Mouse (Mus musculus) embryonic fibroblast, embryonic 13.5 days (primary cell): ENCODE data around the gene Herc6. TPM values are rescaled to one million over a fixed set of nuclear protein-coding genes. Genes with fewer than 3 reads are reported as not detected.

ENCODE experiments used
- H3K27ac ChIP-seq: 2 replicates; pipeline ENCODE4 v1.5.1; 2012; ENCODE audit warnings: low read length, control low read depth, inconsistent platforms; ENCODE audit not compliant: insufficient read depth
- H3K4me1 ChIP-seq: 2 replicates; pipeline ENCODE4 v1.6.1; 2011; ENCODE audit warnings: low read length; ENCODE audit not compliant: control insufficient read depth, insufficient read depth
- H3K4me3 ChIP-seq: 2 replicates; pipeline ENCODE4 v1.5.1; 2011; ENCODE audit warnings: mild to moderate bottlenecking, control low read depth, low read length; ENCODE audit not compliant: insufficient read depth
- CTCF ChIP-seq: IDR thresholded peaks from 2 replicates; pipeline ENCODE4 v1.5.1; 2011; ENCODE audit warnings: mild to moderate bottlenecking, control low read depth, low read length, moderate library complexity, borderline replicate concordance; ENCODE audit not compliant: insufficient read depth
- POLR2A ChIP-seq: IDR thresholded peaks from 2 replicates; pipeline ENCODE4 v1.6.1; 2011; ENCODE audit warnings: low read depth, mild to moderate bottlenecking, control low read depth, low read length, moderate library complexity
- polyA plus RNA-seq: library from polyadenylated mRNA; stranded (reverse); fragments of >200 nt; gene quantifications from 2 replicates; pipeline ENCODE4 v1.2.4, GENCODE M21; 2011; ENCODE audit warnings: low read depth; ENCODE audit not compliant: missing spikeins, insufficient read length

Herc6 gene
- polyA plus RNA-seq, 1 experiment: 12.1 TPM

- Histone ChIP-seq H3K4me1 (no peaks in the 10 kb centered on the region), H3K27ac (no peak overlapping the region), H3K4me3 (no peak overlapping the region)
- TF ChIP-seq POLR2A: no peak
- no peak for TF ChIP-seq CTCF
These were observed 10.4 kb upstream of the Herc6 start for GRCm38 (mm10) chr6:57570170-57570974.

GRCm38 (mm10) chr6:57571587-57571986, 9.2 kb upstream of the Herc6 start:
- H3K4me1 ChIP-seq: no peaks in the 10 kb centered on the region

GRCm38 (mm10) chr6:57581595-57581994, 795 bp downstream of the Herc6 start:
- H3K27ac ChIP-seq: no peak overlapping the region
- TF ChIP-seq POLR2A: no peak
- TF ChIP-seq CTCF: no peak

More at GRCm38 (mm10) chr6:57571587-57571986, 9.2 kb upstream of the Herc6 start:
- Histone ChIP-seq H3K27ac (no peak overlapping the region), H3K4me3 (no peak overlapping the region)
- TF ChIP-seq CTCF (no peak), POLR2A (no peak)

GRCm38 (mm10) chr6:57582356-57582755, 1.6 kb downstream of the Herc6 start:
- H3K4me1 ChIP-seq: no peaks in the 10 kb centered on the region
- H3K4me3 ChIP-seq: no peak overlapping the region
- H3K27ac ChIP-seq: no peak overlapping the region
- TF ChIP-seq CTCF (no peak), POLR2A (no peak)

More at GRCm38 (mm10) chr6:57581595-57581994, 795 bp downstream of the Herc6 start:
- peak overlapping the region; percentile 74 for H3K4me3 ChIP-seq
- H3K4me1 ChIP-seq: no peaks in the 10 kb centered on the region

GRCm38 (mm10) chr6:57605546-57606307, 24.9 kb downstream of the Herc6 start:
- TF ChIP-seq POLR2A: no peak
- no peak for TF ChIP-seq CTCF
- Histone ChIP-seq H3K4me1 (no peaks in the 10 kb centered on the region), H3K4me3 (no peak overlapping the region), H3K27ac (no peak overlapping the region)

- TF ChIP-seq CTCF (no peak), POLR2A (no peak)
- no peaks in the 10 kb centered on the region for H3K4me1 ChIP-seq
- no peak overlapping the region for H3K4me3 ChIP-seq
- no peak overlapping the region for H3K27ac ChIP-seq
These were observed 27.2 kb downstream of the Herc6 start for GRCm38 (mm10) chr6:57607999-57608398.

- no peak for TF ChIP-seq CTCF
- TF ChIP-seq POLR2A: no peak
- Histone ChIP-seq H3K4me3 (no peak overlapping the region), H3K4me1 (no peaks in the 10 kb centered on the region), H3K27ac (no peak overlapping the region)
These were observed 28.8 kb downstream of the Herc6 start for GRCm38 (mm10) chr6:57609631-57610030.

- TF ChIP-seq CTCF (no peak), POLR2A (no peak)
- no peak overlapping the region for H3K27ac ChIP-seq
- no peaks in the 10 kb centered on the region for H3K4me1 ChIP-seq
- H3K4me3 ChIP-seq: no peak overlapping the region
These were observed 35.0 kb downstream of the Herc6 start for GRCm38 (mm10) chr6:57615788-57616187.

- Histone ChIP-seq H3K27ac (no peak overlapping the region), H3K4me3 (no peak overlapping the region), H3K4me1 (0 out of 2 replicates have a peak, but pooled peaks cover 2% of the 10 kb centered on the region)
- TF ChIP-seq POLR2A: no peak
- no peak for TF ChIP-seq CTCF
These were observed 58.7 kb downstream of the Herc6 start for GRCm38 (mm10) chr6:57639531-57639930.

GRCm38 (mm10) chr6:57641789-57642188, 61.0 kb downstream of the Herc6 start:
- Histone ChIP-seq H3K27ac (no peak overlapping the region), H3K4me1 (0 out of 2 replicates have a peak, but pooled peaks cover 2% of the 10 kb centered on the region), H3K4me3 (no peak overlapping the region)
- TF ChIP-seq CTCF: no peak
- no peak for TF ChIP-seq POLR2A
